Mouse (Mus musculus) heart, adult 18-20 months (tissue): ENCODE results near the gene Sult2a8. TPM values are rescaled to one million over a fixed set of nuclear protein-coding genes. Genes with fewer than 3 reads are reported as not detected.
"Not testable (repeated sequence)": the region's sequence is repeated elsewhere in the genome, so short reads cannot be mapped to it uniquely, and the experiment has no call there.

Experiments
- DNase-seq, 2 experiments: peaks; one replicate each; pipeline ENCODE4 v3.0.0; 2021 to 2022; ENCODE audit warnings: mixed read lengths in 1 of 2
- long read RNA-seq, 2 experiments: library from polyadenylated mRNA; stranded (forward); transcript quantifications; one replicate each; pipeline ENCODE4 v2.0.0; 2021
- total RNA-seq, 2 experiments: library from RNA; stranded (reverse); gene quantifications; 2 replicates each; pipeline ENCODE4 v1.2.3; 2021

The Sult2a8 gene
- total RNA-seq = not detected
- long read RNA-seq, experiment 1 = 0 reads
- long read RNA-seq, experiment 2 = 0 reads

DNA sequence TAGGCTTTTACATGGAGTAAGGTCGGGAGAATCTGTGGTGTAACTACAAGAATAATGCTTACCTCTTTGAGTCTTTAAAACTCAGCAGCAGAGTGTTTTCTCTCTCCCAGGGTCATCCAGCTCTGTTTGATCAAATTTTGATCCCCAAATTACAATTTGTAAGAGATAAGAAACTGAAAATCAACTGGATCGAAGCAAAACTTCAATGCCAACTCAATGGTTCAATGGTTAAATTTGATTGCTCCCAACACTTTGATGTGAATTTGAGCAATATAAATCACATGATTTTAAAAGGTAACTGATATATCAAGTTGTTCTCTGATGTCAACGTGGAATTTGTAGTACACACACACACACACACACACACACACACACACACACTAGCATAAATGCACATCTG lies at the start of gene Sult2a8:
Gene Sult2a8 (minus strand): TSS at position 236 of the 400 bp plus-strand sequence.
- DNase-seq = no peak

DNA sequence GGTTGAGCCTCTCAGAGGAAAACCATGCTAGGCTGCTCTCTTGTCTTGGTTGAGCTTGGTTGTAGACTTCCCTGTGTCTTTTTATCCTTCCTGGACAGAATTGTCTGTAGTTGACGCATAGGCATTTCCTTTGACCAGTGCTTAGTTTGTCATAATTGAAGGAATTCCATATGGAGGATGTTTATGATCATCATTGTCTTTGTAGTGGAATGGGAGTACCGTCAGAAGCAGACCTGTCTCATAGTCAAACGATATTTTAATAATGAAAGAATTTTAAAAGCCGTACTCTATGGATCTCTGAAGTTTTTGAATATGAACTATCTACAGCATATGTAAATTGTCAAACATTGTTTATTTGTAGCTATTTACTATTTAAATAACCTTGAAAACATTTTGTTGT lies 47.6 kb upstream of the Sult2a8 start, which contains the start of gene Sult2a7:
Gene Sult2a7 (minus strand): TSS at position 101 of the 400 bp plus-strand sequence.
- no peak for DNase-seq

- no peak for DNase-seq
Measured at GRCm38 (mm10) chr7:14492886-14493285, 46.3 kb upstream of the Sult2a8 start.

DNA sequence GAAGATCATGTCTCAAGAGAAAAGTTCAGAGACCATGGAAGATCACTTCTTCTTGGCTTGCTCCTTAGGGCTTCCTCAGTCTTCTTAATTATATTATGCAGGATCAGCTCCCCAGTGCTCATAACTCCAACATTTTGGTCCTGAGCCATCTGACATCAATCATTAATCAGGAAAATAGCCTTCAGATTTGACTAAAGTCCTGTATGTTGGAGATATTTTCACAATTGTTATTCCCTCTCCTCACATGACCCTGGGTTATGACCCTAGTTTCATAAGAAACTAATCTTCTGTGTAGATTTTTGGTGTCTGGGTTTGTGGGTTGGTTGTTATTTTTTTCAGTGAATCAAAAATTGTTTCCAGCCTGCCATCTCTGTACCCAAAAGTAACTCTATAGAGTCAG lies 7.0 kb downstream of the Sult2a8 start:
- DNase-seq = no peak

DNA sequence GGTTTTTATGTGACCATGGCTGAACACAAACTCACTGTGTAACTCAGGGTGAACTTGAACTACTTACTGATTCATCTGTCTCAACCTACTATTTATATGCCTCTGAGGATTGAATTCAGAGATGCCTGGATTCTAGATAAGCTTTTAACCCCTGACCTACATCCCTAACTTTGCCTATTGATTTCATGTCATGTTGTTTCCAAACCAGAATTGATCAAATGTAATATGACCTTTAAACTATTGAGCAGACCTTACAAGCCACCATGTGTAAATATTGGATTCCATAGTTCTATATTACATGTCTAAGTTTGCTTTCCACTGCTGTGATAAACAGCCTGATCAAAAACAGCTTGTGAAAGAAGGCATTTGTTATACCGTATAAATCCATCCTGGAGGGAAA lies 8.1 kb downstream of the Sult2a8 start:
- DNase-seq = no peak

DNA sequence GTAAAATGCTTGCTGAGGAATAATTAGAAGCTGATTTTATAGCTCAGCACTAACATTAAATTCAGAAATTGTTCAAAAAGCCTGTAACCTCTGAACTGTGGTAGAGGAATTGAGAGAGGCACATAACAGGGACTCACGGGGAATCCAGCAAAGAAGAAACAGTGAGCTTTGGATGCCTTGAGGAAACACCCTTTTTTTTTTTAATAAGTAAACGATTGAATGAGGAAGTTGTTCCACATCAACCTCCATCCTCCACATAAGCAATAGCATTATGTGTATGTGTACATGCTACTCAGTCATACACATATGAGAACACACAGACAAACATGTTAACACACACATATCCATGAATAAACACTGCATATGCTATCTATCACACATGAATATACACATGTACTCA lies 8.5 kb downstream of the Sult2a8 start:
- DNase-seq = no peak

- DNase-seq = not testable (repeated sequence)
Measured at GRCm38 (mm10) chr7:14399363-14399762, 47.2 kb downstream of the Sult2a8 start.

- no peak for DNase-seq
Measured at GRCm38 (mm10) chr7:14396462-14396861, 50.1 kb downstream of the Sult2a8 start.

Other genes starting within 250 kb of the Sult2a8 start
- gene Sult2a6, start 191.9 kb downstream of the Sult2a8 start, total RNA-seq = not detected
- gene Obox8, start 113.2 kb downstream of the Sult2a8 start, total RNA-seq = not detected
- not detected for gene Sult2a7, start 47.5 kb upstream of the Sult2a8 start, total RNA-seq
- gene Vmn1r90, start 116.7 kb upstream of the Sult2a8 start, total RNA-seq = not detected
- gene Obox7, start 212.7 kb upstream of the Sult2a8 start, total RNA-seq = not detected